Mouse (Mus musculus): ENCODE data around the gene Rasal3.

The Rasal3 gene

GRCm38 (mm10) chr17:32403417-32403816, at the start of gene Rasal3:
Gene Rasal3, minus strand, starts transcription at chr17:32403583.
- no peak for DNase-seq (ENCODE audit: low read depth, low spot score)

GRCm38 (mm10) chr17:32452482-32452881, 49.1 kb upstream of the Rasal3 start, which contains the start of gene Cyp4f39:
Gene Cyp4f39, plus strand, starts transcription at chr17:32452723.
- peak; percentile 73 for DNase-seq (ENCODE audit: low read depth, low spot score)

DNA sequence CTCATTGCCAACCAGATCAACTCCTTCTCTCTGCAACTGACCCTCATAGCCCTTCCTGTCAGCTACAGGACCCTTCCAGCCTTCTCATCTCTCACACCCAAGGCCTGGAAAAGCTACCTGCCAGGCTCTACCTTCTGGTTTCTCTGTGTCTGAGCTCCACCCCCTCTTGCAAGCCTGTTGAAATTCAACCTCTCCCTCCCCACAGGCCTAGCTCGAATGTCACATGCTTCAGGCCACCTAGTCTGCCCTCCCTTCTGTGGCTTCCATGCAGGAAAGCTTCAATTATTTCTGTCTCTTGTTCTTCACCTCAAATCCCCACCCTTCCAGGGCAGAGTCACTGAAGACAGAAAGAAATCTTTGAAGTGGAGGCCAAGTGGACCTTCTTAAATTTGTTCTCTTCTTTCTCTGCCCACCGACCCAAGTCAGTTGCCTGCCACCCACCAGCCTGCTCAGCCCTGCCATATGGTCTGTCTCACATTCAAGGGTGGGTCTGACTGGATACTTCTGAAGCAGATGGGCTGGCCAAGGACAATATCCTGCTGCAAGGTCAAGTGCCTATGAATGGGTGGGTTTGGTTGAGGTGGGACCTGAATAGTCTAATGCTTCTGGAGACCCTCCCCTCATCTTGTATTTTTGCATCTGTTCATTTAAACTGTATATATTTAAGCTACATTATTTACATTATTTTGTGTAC, 47.6 kb upstream of the Rasal3 start:
- no peak for DNase-seq (ENCODE audit: low read depth, low spot score)

DNA sequence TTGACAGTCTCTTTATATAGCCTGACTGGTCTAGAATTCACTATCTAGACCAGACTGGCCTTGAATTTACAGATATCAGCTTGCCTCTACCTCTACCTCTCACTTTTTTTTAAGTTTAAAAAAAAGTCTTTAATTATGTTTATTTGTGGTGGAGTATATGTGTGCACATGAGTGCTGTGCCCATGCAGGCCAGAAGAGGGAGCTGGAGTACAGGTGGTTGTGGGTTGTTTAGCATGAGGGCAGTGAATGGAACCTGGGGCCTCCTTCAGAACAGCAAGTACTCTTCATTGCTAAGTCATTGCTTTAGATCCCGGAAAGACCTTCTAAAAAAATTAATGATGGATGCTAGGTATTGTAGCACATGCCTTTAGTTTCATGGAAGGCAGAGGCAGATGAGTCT, 45.7 kb upstream of the Rasal3 start:
- DNase-seq (ENCODE audit: low read depth, low spot score) = peak; percentile 35

DNA sequence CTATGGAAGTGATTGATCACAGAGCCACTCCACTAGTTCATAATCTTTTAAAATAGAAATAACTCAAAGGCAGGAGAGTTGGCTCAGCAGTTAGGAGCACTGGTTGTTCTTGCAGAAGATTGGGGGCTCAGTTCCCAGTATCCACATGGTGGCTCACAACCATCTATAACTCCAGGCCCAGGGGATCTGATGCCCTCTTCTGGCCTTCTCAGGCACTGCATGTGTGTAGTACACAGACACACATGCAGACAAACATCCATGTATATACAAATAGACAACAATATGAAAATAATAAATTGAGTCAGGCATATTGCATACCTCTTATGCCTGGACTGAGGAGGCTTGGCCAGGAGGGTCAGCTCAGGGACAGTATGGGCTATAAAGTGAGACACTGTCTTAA, 43.8 kb upstream of the Rasal3 start:
- peak; percentile 37 for DNase-seq (ENCODE audit: low read depth, low spot score)

DNA sequence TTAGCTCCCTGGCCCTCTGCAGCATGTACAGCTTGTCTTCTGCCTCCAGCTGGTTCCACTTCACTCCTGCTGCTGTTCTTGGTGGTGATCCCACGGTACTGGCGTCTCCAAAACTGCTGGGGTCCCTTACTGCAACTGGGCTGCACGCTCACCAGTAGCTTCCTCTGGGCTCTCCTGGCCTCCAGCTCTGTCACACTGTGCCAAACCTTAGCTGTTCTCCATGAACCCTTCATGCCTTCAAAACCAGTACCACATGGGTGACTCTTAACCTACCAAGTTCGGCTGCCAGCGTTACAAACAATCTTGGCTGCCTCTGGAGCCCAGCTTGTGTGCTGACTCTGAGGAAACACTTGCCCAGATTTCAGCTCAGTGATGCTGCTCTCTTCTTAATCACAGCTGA, 41.6 kb upstream of the Rasal3 start:
- no peak for DNase-seq (ENCODE audit: low read depth, low spot score)

- no peak for DNase-seq (ENCODE audit: low read depth, low spot score)
Observed at GRCm38 (mm10) chr17:32443245-32443644, 39.9 kb upstream of the Rasal3 start.

GRCm38 (mm10) chr17:32437106-32437505, 33.7 kb upstream of the Rasal3 start:
- DNase-seq (ENCODE audit: low read depth, low spot score) = no peak

GRCm38 (mm10) chr17:32435151-32435550, 31.8 kb upstream of the Rasal3 start:
- DNase-seq (ENCODE audit: low read depth, low spot score) = no peak

GRCm38 (mm10) chr17:32434324-32434723, 30.9 kb upstream of the Rasal3 start:
- DNase-seq (ENCODE audit: low read depth, low spot score) = no peak

- peak; percentile 33 for DNase-seq (ENCODE audit: low read depth, low spot score)
Observed at GRCm38 (mm10) chr17:32431972-32432371, 28.6 kb upstream of the Rasal3 start.

DNA sequence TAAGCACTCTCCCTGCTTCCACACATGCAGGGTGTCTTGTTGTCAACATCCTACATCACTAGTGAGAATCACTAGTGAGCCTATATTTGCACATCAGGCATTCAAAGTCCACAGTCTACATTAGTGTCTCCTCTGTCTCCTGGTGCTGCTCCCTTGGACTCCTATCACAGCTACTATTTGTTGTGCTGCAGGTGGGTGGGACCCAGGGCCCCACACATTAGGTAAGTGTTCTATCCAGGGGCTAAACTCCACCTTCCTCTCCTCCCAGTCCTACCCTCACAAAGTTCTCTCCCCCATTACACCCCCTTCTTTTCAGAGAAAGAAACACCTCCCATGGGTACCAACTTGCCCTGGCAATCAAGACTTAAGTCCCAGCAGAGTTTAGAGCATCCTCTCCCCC, 23.2 kb upstream of the Rasal3 start:
- DNase-seq (ENCODE audit: low read depth, low spot score) = no peak

- DNase-seq (ENCODE audit: low read depth, low spot score) = no peak
Observed at GRCm38 (mm10) chr17:32424034-32424433, 20.7 kb upstream of the Rasal3 start, which contains the start of gene Pglyrp2. Gene Pglyrp2, minus strand, starts transcription at chr17:32424167.

DNA sequence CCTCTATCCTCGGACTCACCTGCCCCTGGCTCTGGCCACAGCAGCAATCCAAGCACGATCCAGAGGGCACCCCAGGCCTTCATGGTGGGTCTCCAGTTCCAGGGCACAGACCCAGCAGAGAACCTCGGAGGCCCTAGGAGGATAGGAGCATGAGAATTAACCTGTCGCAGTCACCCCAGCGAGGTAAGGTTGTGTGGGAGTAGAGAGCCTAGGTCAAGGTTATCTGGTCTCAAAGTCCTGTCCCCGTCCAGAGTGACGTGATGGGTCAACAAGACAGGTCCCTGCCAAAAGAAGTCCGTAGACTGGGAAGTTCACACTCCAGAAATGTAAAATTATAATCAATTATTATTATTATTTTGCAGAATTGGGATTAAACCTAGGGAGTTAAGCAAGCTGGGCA, 17.4 kb upstream of the Rasal3 start:
- no peak for DNase-seq (ENCODE audit: low read depth, low spot score)

- no peak for DNase-seq (ENCODE audit: low read depth, low spot score)
Observed at GRCm38 (mm10) chr17:32419989-32420388, 16.6 kb upstream of the Rasal3 start.

DNA sequence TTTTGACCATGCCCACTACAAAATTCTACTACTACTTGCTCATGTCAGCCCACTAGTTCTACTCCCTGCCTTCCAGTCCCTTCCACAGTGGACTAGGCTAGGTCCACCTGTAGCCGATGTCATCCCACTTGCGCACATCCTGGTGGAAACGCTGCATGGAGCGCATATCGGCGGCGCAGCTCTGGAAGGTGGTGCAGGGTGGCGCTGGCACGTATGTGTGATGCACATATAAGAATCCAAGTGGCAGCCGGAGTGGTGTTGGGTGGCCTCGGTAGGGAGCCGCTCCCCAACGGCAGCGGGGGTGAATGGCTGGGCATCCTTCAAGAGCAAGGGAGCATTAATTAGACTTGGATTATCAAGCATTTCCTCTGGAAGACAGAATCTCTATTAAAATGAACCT, 13.4 kb upstream of the Rasal3 start:
- DNase-seq (ENCODE audit: low read depth, low spot score) = no peak

- DNase-seq (ENCODE audit: low read depth, low spot score) = peak; percentile 13
Observed at GRCm38 (mm10) chr17:32415417-32416020, 12.1 kb upstream of the Rasal3 start.

DNA sequence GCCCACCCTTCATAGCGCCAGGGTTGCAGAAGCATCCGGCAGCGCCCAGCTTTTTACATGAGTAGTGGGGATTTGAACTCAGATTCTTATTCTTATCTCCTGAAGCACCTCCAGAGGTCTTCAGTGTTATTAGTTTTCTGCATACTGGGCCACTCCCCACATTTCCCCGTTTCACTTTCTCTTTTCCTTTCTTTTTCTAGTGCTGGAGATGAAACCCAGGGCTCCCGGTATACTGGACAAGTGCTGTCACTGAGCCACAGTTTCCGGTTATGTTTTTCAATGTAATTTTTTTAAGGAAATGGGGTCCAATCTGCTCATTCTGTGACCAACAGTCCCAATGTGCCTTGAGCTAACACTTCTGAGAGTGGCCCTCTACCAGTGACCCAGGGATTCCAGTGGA, 8.5 kb upstream of the Rasal3 start:
- DNase-seq (ENCODE audit: low read depth, low spot score) = no peak

DNA sequence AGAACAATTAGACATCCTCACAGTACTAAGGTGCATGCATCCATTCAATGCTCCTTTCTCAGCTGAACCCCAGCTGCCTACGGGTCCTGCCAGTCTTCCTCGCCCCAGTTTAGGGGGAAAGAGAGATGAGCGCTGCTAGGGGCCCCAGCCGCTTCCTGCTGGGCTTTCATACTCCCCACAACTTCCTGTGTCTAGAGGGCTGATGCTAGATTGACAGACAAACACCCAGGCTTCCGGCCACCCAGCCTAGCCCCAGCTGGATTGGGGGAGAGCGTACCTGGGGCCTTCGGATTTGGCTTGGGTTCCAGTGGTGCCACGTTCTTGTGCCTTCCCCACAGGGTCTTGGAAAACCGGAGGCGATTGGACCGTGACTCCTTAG, 615 bp downstream of the Rasal3 start:
- no peak for DNase-seq (ENCODE audit: low read depth, low spot score)

DNA sequence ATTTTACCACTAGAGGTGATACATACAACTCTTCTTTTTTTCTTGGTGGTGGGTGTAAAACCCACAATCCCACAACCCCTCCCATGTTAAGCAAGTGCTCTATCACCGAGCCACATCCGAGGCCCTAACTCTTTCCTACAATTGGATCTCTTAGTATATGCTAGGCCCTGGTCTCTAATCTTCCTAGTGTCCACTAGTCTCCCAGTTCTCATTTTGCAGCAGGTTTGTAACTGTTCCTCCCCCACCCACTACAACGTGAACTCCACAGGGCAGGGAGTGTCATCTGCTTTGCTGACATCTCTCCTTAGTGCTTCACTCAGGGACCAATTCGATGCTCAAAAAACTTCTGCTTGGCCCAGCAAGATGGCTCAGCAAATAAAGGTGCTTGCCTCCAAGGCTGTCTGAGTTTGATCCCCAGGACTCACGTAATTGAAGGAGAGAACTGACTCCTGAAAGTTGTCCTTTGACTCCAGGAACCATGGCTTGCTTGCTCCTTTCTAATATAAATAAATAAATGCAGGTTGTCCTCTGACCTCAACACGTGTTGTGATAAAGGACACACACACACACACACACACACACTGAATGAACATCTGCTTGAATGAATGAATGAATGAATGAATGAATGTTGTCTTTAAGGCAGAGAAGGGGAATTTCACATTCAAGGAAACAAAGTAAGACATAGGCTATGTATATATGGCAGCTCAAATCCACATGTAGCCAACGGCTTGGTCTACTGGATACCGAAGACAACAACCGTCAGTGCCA, 1.2 kb downstream of the Rasal3 start:
- no peak for DNase-seq (ENCODE audit: low read depth, low spot score)

- peak; percentile 31 for DNase-seq (ENCODE audit: low read depth, low spot score)
Observed at GRCm38 (mm10) chr17:32396266-32396665, 7.1 kb downstream of the Rasal3 start.

DNA sequence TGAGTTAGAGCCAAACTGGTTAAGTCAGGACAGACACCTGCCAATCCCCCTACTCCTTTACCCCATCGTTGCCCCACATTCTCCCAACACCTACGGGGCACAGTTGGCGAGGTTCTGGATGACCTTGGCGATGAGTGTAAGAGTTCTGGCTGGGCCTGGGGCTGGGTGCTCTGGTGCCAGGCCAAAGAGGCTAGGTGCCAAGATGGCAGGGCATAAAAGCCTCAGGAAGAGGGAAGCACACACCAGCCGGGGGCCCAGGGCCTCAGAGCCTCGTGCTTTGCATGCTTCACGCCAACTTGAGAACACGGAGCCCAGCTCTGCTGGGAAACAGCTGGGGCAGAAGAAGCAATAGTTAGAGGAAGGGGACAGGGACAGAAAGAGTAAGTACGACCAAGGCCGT, 9.4 kb downstream of the Rasal3 start:
- no peak for DNase-seq (ENCODE audit: low read depth, low spot score)

Data from ES-CJ7 (cell line).